In genomic region chr1:21276158-21276557, GRCm38 (mm10) we compare ENCODE assay signal across 9 mouse cellular contexts. TPM values are rescaled to one million over a fixed set of nuclear protein-coding genes. Genes with fewer than 3 reads are reported as not detected.
DNase-seq lines count a peak whose midpoint lies in the region; ATAC-seq and TF ChIP-seq lines count a peak whose summit lies in the region.
"Not testable (repeated sequence)": the region's sequence is repeated elsewhere in the genome, so short reads cannot be mapped to it uniquely, and the experiment has no call there.
"Had no signal": no experiment of that assay in that cellular context is flagged by ENCODE, and none has a peak within 500 bp of the region (broad histone marks: within the 10 kb centered on the region; RNA-seq: fewer than 3 reads in every experiment).

No protein-coding gene starts in this region.

- 24% methylated on average over 2 of the region's 2 CpGs for WGBS in intestine, postnatal 0 days
- WGBS in liver, embryonic 14.5 days (ENCODE audit: insufficient replicate concordance) = 40% methylated on average over 1 of the region's 2 CpGs

- peak; percentile 16; the same call in 1 of the 2 replicates for TF ChIP-seq CTCF in E14TG2a.4 (conservative IDR thresholded peaks at IDR 0.05; ENCODE audit: low read length)
- TF ChIP-seq CTCF in intestine, postnatal 0 days (IDR thresholded peaks at IDR 0.05; ENCODE audit: low read depth) = peak; percentile 50
- peak; percentile 48 for TF ChIP-seq CTCF in layer of hippocampus, adult 2 months (conservative IDR thresholded peaks at IDR 0.05)
- peak; percentile 47 for TF ChIP-seq CTCF in liver, embryonic 14.5 days (IDR thresholded peaks at IDR 0.05; ENCODE audit: low read depth)

- not testable (repeated sequence) for H3K4me2 ChIP-seq in intestine, postnatal 0 days (replicated peaks; ENCODE audit: low read depth); liver, embryonic 14.5 days (ENCODE audit: low read depth)

- H3K27me3 ChIP-seq in E14TG2a.4 (ENCODE audit: insufficient read depth, low read length); intestine, postnatal 0 days (replicated peaks; ENCODE audit: control insufficient read depth, insufficient read depth, low read length); liver, embryonic 14.5 days (ENCODE audit: control insufficient read depth, insufficient read depth, low read length): not testable (repeated sequence)

- not testable (repeated sequence) for H3K27ac ChIP-seq in intestine, postnatal 0 days (ENCODE audit: low read depth, low read length); layer of hippocampus, adult 2 months; liver, embryonic 14.5 days

- not testable (repeated sequence) for H3K4me1 ChIP-seq in E14TG2a.4 (replicated peaks; ENCODE audit: low read depth, low read length); intestine, postnatal 0 days (replicated peaks; ENCODE audit: control insufficient read depth, insufficient read depth, low read length); liver, embryonic 14.5 days (replicated peaks; ENCODE audit: control insufficient read depth in 2 of 2, insufficient read depth in 2 of 2, low read length in 1 of 2)

- not testable (repeated sequence) for H3K9ac ChIP-seq in intestine, postnatal 0 days (ENCODE audit: low read depth, low read length); liver, embryonic 14.5 days (replicated peaks)

- H3K4me3 ChIP-seq in E14TG2a.4 (replicated peaks; ENCODE audit: low read length); intestine, postnatal 0 days (ENCODE audit: low read depth, low read length); layer of hippocampus, adult 2 months; liver, embryonic 14.5 days (ENCODE audit: insufficient read depth in 1 of 2, low read depth in 2 of 2, low read length in 2 of 2): not testable (repeated sequence)

- ATAC-seq in activated CD4-positive, CD25-positive, alpha-beta regulatory T cell, adult 4 months = peak; percentile 22
- ATAC-seq in granulocyte monocyte progenitor cell, adult 5-6 weeks (replicated peaks; ENCODE audit: poor library complexity, severe bottlenecking) = peak; percentile 79
- ATAC-seq in intestine, postnatal 0 days = 0 out of 2 replicates have a peak, but pooled peaks have one; percentile 34
- ATAC-seq in liver, embryonic 14.5 days (ENCODE audit: insufficient read depth) = not testable (repeated sequence)
- ATAC-seq in megakaryocyte progenitor cell, adult 5-6 weeks (replicated peaks; ENCODE audit: poor library complexity) = peak; percentile 84
- peak; percentile 30; the same call in 1 of the 2 replicates for ATAC-seq in neutrophil, adult 5-6 weeks (ENCODE audit: extremely low read depth, insufficient number of reproducible peaks, low FRiP score, poor library complexity, severe bottlenecking)

- H3K36me3 ChIP-seq in E14TG2a.4 (ENCODE audit: insufficient read depth, low read length); intestine, postnatal 0 days (ENCODE audit: control insufficient read depth, insufficient read depth); liver, embryonic 14.5 days (replicated peaks; ENCODE audit: control insufficient read depth, insufficient read depth, low read depth): not testable (repeated sequence)

- not testable (repeated sequence) for H3K9me3 ChIP-seq in E14TG2a.4 (ENCODE audit: low read length); intestine, postnatal 0 days (ENCODE audit: control insufficient read depth); liver, embryonic 14.5 days (ENCODE audit: control insufficient read depth, low read length)

- TF ChIP-seq EP300 in liver, embryonic 14.5 days (IDR thresholded peaks at IDR 0.05; ENCODE audit: low read depth) = not testable (repeated sequence)

- not testable (repeated sequence) for DNase-seq in layer of hippocampus, adult 2 months (ENCODE audit: low spot score in 2 of 2); liver, embryonic 14.5 days (ENCODE audit: low read depth in 3 of 3, low spot score in 3 of 3)

RNA-seq across cellular contexts. Expression of gene Gsta3, which starts 35.8 kb away (rescaled TPM):
- 1 to 10 TPM; 2.1 to 2.6 TPM for polyA plus RNA-seq in activated CD4-positive, CD25-positive, alpha-beta regulatory T cell, adult 4 months (2017; shearing (Covaris generic))
- 0.90 TPM in 1 of 2 replicates, not detected in the other for total RNA-seq in granulocyte monocyte progenitor cell, adult 5-6 weeks (2014; fragmentation: Nextera tagmentation)
- 0.52 TPM in 1 of 2 replicates, not detected in the other for total RNA-seq in granulocyte monocyte progenitor cell, adult 5-6 weeks (2017)
- polyA plus RNA-seq in intestine, postnatal 0 days (2015; fragmentation: Nextera tagmentation; extraction: Ambion mirVana) = 25.6 and 25.9 TPM in 2 replicates
- total RNA-seq in layer of hippocampus, adult 2 months (2021) = 1 to 10 TPM; 1.1 to 1.4 TPM
- polyA plus RNA-seq in liver, embryonic 14.5 days (2012; rRNA removed) = 25.8 and 45.0 TPM in 2 replicates
- 49.6 and 52.1 TPM in 2 replicates for polyA plus RNA-seq in liver, embryonic 14.5 days (2014; fragmentation: Nextera tagmentation; extraction: Ambion mirVana)
- 0.10 TPM in 1 of 2 replicates, not detected in the other for total RNA-seq in megakaryocyte progenitor cell, adult 5-6 weeks (2015)
- not detected in 2 replicates for total RNA-seq in megakaryocyte progenitor cell, adult 5-6 weeks (2017)
- total RNA-seq in neutrophil, adult 5-6 weeks (2017) = not detected in 2 replicates
- total RNA-seq: gastrocnemius, postnatal 14 days had no signal

RNA-seq across cellular contexts. Expression of gene Tmem14a, which starts 57.8 kb away (rescaled TPM):
- polyA plus RNA-seq in activated CD4-positive, CD25-positive, alpha-beta regulatory T cell, adult 4 months (2017; shearing (Covaris generic)) = 1 to 10 TPM; 2.2 to 3.7 TPM
- 1.1 and 1.6 TPM in 2 replicates for total RNA-seq in granulocyte monocyte progenitor cell, adult 5-6 weeks (2014; fragmentation: Nextera tagmentation)
- 1.4 and 2.4 TPM in 2 replicates for total RNA-seq in granulocyte monocyte progenitor cell, adult 5-6 weeks (2017)
- 10.0 and 11.7 TPM in 2 replicates for polyA plus RNA-seq in intestine, postnatal 0 days (2015; fragmentation: Nextera tagmentation; extraction: Ambion mirVana)
- total RNA-seq in layer of hippocampus, adult 2 months (2021) = 10 to 100 TPM; 21.9 to 28.9 TPM
- polyA plus RNA-seq in liver, embryonic 14.5 days (2012; rRNA removed) = 2.4 and 2.7 TPM in 2 replicates
- 2.9 and 4.0 TPM in 2 replicates for polyA plus RNA-seq in liver, embryonic 14.5 days (2014; fragmentation: Nextera tagmentation; extraction: Ambion mirVana)
- 1.3 and 3.3 TPM in 2 replicates for total RNA-seq in megakaryocyte progenitor cell, adult 5-6 weeks (2015)
- 1.3 and 2.5 TPM in 2 replicates for total RNA-seq in megakaryocyte progenitor cell, adult 5-6 weeks (2017)
- 0.37 and 2.2 TPM in 2 replicates for total RNA-seq in neutrophil, adult 5-6 weeks (2017)
